Mouse (Mus musculus): Measurements from ENCODE around the gene Sf3a2.
A peak's percentile ranks its signal among the peaks of the same experiment; 100 is the strongest.

The Sf3a2 gene

GRCm38 (mm10) chr10:80798150-80799006, at the start of gene Sf3a2, which contains the start of gene Plekhj1:
TSS of gene Sf3a2 (plus strand) at chr10:80798198.
TSS of gene Plekhj1 (minus strand) at chr10:80798626.
- peak; percentile 95 for DNase-seq

GRCm38 (mm10) chr10:80748609-80749008, 49.4 kb upstream of the Sf3a2 start:
- DNase-seq = no peak

- no peak for DNase-seq
Observed at GRCm38 (mm10) chr10:80751188-80751832, 46.7 kb upstream of the Sf3a2 start.

- no peak for DNase-seq
Observed at GRCm38 (mm10) chr10:80752079-80752625, 45.8 kb upstream of the Sf3a2 start.

GRCm38 (mm10) chr10:80754594-80755290, 43.3 kb upstream of the Sf3a2 start, which contains the start of gene Dot1l:
TSS of gene Dot1l (plus strand) at chr10:80755206.
- DNase-seq = peak; percentile 98

GRCm38 (mm10) chr10:80755291-80756015, 42.5 kb upstream of the Sf3a2 start:
- no peak for DNase-seq

- DNase-seq = no peak
Observed at GRCm38 (mm10) chr10:80756099-80756498, 41.9 kb upstream of the Sf3a2 start.

- no peak for DNase-seq
Observed at GRCm38 (mm10) chr10:80756509-80756908, 41.5 kb upstream of the Sf3a2 start.

- DNase-seq = no peak
Observed at GRCm38 (mm10) chr10:80756967-80757366, 41.0 kb upstream of the Sf3a2 start.

- no peak for DNase-seq
Observed at GRCm38 (mm10) chr10:80757717-80758116, 40.3 kb upstream of the Sf3a2 start.

- DNase-seq = no peak
Observed at GRCm38 (mm10) chr10:80758651-80759050, 39.3 kb upstream of the Sf3a2 start.

GRCm38 (mm10) chr10:80760596-80761524, 37.1 kb upstream of the Sf3a2 start:
- DNase-seq = no peak

GRCm38 (mm10) chr10:80761821-80762220, 36.2 kb upstream of the Sf3a2 start:
- DNase-seq = no peak

GRCm38 (mm10) chr10:80763502-80763901, 34.5 kb upstream of the Sf3a2 start:
- DNase-seq = no peak

GRCm38 (mm10) chr10:80765746-80766145, 32.3 kb upstream of the Sf3a2 start:
- no peak for DNase-seq

- DNase-seq = no peak
Observed at GRCm38 (mm10) chr10:80766161-80766815, 31.7 kb upstream of the Sf3a2 start.

- DNase-seq = no peak
Observed at GRCm38 (mm10) chr10:80768365-80768764, 29.6 kb upstream of the Sf3a2 start.

- DNase-seq = no peak
Observed at GRCm38 (mm10) chr10:80773816-80774215, 24.2 kb upstream of the Sf3a2 start.

- peak; percentile 93 for DNase-seq
Observed at GRCm38 (mm10) chr10:80774549-80774948, 23.4 kb upstream of the Sf3a2 start.

GRCm38 (mm10) chr10:80774981-80775380, 23.0 kb upstream of the Sf3a2 start:
- no peak for DNase-seq

- DNase-seq = peak; percentile 76
Observed at GRCm38 (mm10) chr10:80775731-80776130, 22.3 kb upstream of the Sf3a2 start.
